Mouse (Mus musculus): ENCODE results near the gene Unc5cl. TPM values are rescaled to one million over a fixed set of nuclear protein-coding genes. Genes with fewer than 3 reads are reported as not detected.
"Not testable (repeated sequence)": the region's sequence is repeated elsewhere in the genome, so short reads cannot be mapped to it uniquely, and the experiment has no call there.

Unc5cl gene
- polyA plus RNA-seq, 2 experiments from 2014 or later, result 23.7 to 26.3 TPM

DNA sequence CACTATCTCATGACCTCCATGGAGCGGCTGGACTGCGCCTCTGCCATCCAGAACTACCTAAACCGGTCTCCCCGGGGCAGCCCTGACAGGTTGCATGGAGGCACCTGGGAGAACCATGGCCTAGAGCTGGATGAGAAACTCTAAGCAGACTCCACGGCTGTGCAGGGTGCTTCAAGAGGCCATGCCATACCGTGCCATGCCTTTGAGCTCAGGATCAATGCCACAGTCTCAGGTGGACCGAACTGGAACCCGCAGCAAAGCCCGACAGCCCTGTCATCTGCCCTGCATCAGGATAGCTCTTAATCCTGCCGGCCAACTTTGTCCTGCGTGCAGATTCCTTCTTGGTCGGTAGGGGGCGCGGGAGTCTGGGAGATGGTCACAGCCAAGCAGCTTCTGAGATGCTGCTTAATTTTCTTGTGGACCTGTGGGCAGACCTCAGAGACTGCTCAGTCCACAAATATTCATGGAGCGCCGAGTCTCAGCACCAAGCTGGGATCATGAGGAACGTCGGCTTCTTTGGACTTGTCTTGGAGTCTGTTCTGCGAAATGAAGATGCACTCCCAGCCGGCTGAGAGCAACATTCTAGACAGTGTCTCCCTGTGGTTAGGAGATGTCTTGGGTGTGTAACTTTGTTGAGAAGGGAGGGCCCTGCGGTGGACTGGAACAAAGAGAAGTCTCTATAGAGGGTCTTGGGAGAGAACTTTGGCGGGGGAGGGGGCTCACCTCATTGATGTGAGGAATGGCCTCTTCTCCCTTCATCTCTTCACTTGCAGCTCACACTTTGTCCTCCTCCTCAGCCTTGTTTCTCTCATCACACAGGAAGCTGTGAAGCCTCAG is 12.9 kb downstream of the Unc5cl start:
- peak; percentile 64 for ATAC-seq

DNA sequence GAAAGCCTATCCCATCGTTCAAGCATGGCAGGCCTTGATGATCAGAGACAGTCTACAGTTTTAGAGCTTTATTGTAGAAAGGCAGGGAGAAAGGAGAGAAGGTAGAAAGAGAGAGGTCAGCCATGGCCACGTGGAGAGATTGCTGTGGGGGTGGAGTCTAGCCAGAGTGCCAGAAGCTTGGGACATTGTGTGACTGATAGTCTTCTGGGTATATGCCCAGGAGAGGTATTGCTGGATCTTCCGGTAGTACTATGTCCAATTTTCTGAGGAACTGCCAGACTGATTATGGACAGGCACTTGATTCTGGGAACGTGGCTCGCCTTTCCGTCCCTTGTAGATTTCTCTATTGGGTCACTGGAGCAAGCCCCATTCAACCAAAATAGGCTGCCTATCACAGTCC is 19.6 kb downstream of the Unc5cl start:
- not testable (repeated sequence) for ATAC-seq

DNA sequence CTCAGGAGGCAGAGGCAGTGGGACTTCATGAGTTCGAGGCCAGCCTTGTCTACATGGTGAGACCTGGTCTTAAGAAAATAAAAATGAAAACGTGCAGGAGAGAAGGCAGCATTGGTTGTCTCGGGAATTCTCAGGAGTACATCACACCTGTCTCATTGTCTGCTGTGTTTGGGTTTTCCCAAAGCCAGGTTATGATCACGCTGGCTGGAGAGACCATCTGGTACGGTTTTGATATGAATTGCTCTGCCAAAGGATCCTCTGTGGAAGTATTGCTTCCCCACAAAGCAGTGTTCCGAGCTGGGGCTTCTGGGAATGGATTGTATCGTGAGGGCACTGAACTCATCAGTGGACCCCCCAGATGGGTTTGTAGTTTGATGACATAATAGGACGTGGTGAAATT is 20.7 kb downstream of the Unc5cl start:
- no peak for ATAC-seq

DNA sequence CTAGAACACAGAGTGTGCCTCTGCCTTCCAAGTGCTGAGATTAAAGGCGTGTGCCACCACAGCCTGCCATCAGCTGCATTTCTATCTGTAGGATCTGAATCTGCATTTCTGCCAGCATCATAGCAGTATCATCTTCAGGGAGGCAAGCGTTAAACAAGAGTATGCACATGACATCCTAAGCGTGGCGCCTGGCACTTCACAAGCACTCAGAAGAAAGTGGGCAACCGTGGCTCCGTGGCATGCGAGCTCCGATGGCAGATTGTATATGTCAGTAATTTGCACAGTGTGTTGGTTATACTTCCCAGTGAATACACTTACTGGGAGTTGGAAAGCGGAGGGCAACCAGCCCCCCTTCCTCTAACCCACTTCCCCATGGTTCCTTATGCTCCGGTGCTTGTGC is 25.3 kb downstream of the Unc5cl start:
- no peak for ATAC-seq

DNA sequence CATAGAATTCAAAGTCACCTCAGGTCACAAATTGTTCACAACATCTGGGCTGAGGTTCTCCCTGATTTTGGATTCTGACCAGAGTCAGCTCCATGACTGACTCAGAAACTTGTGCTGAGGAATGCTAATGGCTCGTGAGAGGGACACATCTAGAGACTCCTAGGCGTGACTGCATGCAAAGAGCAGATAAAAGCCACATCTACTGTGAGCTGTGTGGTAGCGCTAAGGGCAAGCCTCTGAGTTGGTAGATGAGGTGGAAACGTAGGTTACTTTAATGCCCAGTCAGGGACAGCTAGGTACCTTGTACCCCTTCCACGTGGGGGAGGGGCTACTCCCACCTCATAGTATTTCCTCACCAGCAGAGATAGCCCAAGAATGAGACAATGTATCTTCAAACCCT is 29.1 kb downstream of the Unc5cl start:
- no peak for ATAC-seq

DNA sequence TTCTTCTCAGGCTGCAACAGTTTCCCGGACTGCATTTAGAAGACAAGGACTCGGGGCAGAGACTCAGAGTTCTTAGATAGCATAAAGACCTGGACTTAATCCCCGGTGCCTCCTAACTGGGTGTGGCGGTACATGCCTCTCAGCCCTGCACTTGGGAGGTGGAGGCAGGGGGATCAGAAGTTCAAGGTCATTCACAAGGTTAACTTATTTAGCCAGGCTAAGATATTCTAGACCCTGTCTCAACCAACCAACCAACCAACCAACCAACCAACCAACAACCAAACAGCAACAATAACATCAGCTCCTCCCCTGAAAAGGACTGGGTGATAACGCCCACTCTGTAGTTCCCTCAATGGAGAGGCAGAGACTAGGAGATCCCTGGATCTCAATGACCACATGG is 29.5 kb downstream of the Unc5cl start:
- no peak for ATAC-seq

DNA sequence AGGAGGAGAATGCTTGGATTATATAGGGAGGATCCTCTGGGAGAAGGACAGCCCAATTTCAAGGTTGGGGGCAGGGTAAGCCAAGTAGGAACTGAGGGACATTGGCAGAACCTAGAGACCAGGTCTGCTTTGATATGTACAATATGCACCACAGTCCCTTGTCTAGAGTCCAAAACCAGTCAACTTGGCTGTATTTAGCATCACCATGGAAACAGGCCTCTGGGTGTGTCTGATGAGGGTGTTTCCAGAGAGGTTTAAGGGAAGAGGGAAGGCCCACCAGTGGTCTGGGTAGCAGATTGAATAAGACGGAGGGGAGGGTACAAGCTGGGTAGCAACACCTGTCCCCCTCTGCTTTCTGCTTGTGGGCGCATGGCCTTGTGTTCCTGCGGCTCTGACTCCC is 34.8 kb downstream of the Unc5cl start:
- ATAC-seq, result no peak

DNA sequence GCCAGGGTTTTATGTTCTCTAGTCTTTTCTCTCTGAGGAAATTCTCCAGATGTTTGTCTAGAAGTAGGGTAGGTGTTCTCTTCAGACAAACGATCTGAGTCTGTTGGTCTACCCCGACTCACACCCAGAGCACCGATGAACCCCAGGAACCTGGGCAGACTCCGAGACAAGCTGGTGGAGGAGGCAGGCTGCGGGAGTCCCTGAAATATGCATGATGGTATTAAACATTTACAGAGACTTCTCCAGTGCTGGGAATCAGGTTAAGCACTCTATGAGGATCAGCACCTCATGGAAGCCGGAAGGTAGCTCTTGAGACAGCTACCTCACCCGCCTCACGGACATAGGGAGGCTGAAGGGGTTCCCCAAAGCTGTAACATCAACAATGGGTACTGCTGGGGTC is 37.9 kb downstream of the Unc5cl start:
- ATAC-seq, result no peak

DNA sequence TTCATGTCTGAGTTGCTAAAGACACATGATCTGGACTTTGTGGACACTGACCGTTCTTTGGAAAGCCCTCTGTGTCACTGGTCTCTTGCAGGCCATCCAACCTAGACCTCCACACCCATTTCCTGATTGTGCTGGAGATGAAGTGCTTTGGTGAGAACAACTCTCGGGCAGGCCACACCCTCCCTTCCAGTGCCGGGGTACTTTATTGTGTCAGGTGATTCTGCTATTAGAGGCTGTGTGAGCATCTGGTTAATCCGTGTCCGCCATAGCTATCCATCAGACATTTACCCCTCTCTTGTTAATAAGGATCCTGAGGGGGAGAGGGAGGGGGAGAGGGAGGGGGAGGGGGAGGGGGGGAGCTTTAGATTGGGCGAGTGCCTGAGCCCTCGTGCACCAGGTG is 38.9 kb downstream of the Unc5cl start:
- ATAC-seq, result no peak

DNA sequence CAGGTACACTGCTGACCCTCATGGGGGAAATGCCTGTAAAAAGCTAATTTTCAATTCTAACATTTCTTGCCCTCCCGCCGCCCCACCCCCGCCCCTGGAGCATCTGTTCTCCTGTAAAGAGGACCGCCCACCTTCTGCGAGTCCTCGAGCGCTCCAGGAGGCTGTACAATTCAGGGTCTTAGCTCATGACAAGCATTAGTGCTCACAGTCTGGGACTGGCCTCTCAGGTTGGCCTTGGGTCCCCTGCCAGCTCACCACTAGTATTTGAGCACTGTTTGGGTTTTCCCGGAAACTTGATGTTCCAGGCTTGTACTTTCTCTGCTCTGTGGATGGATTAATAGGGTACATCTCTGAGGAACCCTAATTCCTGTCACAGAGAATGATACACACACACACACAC is 39.3 kb downstream of the Unc5cl start:
- ATAC-seq, result no peak

DNA sequence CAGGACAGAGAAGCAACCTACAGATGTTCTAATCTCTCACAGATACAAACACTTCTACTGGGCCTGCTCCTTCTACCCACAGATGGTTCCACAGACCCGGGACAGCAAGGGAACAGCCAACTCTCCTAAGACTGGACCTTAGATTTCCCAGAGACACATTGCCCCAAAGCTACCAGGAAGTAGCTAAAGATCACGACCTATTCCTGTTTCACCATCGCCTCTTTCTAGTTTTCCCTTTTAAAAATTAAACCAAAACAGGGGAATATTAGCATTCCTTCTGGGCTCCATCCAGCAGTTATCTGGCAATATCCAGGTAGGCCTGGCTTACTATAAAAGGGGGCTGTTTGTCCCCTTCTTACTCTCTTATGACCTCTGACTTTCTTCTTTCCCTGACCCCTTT is 43.3 kb downstream of the Unc5cl start:
- ATAC-seq, result no peak

DNA sequence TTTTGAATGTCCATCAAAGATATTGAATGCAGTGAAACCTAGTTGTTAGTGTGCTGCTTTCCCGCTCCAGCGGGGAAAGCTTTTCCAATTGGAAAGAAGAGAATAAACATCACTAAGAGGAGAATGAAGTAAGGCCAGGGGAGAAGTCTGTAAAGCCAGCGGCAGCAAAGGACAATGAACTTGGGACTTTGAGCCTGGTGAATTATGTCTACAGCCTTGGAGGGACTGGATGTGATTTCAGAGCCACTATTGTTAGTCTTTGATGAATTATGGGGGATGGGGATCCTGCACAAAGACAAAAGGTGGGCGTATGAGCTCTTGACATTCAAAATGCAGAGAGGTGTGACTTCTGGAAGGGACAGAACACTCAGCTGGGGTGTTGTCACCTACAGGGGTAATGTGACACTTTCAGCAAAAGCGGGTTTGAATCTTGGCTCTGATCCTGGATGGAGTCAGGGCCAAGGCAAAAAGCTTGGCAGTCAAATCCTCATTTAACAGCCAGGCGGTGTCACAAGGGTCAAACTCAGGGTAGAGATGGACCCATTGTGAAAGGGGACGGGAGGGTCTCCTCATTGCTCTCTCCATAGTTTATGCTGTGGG is 46.2 kb downstream of the Unc5cl start:
- ATAC-seq, result no peak

DNA sequence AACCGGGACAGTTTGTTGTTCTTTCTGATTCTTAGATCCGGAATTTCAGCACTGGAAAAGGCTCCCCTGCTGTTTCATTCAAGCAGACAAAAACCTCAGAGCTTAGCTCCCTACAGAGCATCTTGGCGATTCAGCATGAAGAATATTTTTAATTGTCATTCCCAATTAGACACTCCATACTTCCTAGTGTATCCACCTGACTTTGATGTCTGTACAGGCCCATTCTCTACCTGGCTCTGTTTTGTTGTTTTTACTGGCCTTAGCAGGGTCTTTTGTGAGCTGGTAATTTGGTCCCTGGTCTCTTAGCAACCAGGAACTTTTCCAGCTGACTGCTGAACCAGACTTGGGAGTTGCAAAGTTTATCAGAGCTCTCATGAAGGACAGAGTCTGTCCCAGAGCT is 50.3 kb downstream of the Unc5cl start:
- ATAC-seq, result no peak

DNA sequence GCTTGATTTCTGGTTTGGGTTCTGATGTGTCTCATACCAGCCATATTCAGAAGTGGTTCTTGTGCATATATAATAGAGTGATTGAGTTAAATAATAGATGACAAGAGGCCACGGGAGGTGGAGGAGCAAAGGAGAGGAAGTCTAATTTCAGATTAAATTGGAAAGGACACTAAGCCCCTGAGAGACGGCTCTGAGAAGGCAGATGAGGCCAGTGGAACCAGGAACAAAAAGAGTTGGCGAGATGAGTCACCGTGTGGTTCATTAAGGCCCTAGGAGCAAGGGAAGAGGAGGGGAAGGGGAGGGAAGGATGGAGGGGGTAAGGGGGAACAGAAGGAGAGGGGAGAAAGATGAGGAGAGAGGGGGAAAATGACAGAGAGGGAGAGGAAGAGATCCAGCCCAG is 52.3 kb downstream of the Unc5cl start:
- ATAC-seq, result no peak

DNA sequence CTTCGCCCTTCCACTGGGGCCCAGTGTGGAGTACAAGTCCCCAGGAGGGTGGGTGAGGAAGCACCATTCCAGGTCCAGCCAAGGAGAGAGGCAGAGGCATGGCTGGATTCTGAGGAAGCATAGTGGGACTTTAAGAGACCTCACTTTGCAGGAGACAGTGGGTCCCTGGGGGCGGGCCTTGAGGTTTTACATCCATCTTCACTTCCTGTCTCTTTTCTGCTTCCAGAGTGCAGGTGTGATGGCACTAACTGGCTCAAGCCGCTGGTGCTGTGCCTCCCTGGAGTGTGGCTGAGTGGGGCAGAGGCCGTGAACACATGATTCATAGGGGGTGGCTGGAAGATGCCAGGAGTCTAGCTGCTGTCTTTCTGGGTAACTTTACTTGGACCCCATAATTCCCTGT is 54.9 kb downstream of the Unc5cl start:
- no peak for ATAC-seq

DNA sequence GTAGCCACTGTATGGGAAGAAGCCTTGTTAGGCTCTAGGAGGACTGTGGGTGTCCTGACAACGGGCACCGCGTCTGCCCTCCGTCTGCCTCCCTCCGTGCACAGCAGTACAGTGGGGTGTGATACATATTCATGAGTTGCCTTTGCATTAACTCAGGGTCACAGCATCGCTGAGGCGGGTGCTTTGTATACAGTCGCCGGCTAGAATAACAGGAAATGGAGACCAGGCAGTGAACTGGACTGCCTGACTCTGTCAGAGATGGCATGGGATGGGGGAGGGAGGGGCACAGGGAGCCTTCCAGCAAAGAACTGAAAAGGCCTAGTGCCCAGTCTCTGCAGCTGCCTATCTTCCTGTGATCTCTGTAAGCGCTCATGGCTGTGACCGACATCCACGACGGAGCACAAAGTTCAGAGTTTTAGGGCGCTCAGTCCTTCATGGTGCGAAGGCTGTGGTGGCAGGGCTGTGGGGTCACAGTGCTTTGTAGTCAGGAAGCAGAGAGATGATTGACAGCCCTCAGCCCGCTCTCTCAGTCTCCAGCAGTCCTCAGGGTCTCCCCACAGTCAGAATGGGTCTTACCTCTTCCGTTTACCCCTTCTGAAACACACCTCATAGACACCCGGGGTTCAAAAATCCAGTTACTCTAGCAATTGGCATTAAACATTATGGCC is 58.0 kb downstream of the Unc5cl start:
- ATAC-seq, result no peak

DNA sequence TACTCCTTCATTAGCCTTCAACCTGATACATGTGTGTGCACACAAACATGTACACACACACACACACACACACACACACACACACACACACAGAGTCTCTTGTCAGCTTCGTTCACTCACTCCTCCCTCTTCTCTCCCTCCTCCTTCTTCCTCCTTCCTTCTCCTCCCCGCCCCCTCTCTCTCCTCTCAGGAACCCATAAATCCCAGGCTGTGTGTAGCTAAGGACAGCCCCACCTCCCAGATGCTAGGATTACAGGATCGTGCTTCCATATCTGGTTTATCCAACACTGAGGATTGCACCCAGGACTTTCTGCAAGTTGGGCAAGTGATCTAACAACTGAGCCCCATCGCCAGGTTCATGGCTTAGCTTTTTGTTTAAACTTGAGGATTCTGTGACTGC is 59.9 kb downstream of the Unc5cl start:
- no peak for ATAC-seq

DNA sequence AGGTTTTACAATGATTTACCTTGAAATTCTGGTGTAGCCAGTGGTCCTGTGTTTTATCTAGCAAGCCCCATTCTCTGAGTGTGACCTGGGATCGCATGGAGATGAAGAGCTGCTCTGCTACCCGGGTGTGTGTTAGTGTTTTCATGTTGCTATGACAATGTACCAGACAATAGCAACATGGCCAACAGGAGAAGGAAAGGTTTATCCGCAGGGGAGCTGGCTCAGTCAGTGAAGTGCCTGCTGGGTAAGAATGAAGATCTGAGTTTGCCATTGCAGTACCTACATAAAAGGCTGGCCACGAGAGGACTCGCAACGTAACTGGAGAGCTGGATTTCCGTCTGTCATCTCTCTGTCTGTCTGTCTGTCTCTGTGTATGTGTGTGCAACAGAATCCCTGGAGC is 64.3 kb downstream of the Unc5cl start:
- no peak for ATAC-seq

DNA sequence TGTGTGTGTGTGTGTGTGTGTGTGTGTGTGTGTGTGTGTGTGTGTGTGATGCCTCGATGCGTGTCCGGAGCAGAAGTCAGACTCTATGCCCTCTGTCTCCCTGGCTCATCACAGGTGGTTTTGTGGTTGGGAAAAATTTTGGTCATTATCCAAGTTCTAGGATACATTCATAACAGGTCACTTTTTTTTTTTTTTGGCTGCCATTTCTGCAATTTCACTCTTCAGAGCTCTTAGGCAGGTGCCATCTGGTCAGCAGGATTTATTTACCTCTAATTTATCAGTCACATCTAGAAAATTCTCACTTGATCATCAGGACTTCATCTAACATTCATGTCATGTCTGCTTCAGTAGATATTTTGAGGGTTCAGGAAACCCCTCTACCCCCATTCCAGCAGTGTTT is 65.7 kb downstream of the Unc5cl start:
- ATAC-seq, result no peak

DNA sequence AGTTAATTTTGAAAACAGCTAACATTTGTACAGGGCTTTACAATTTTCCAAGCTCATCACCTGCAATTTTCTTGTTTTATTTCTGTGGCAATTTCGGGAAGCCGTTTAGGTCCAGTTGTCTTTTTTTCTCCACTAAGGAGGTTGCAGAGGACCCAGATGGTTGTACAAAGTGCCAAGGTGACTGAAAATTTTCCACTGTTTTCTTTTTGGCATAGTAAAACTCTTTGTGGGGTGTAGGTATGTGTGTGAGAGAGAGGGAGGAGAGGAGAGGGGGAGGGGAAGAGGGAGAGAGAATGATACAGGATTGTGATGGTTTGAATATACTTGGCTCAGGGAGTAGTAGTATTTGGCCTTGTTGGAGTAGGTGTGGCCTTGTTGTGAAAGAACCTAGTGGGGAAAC is 68.4 kb downstream of the Unc5cl start:
- no peak for ATAC-seq

DNA sequence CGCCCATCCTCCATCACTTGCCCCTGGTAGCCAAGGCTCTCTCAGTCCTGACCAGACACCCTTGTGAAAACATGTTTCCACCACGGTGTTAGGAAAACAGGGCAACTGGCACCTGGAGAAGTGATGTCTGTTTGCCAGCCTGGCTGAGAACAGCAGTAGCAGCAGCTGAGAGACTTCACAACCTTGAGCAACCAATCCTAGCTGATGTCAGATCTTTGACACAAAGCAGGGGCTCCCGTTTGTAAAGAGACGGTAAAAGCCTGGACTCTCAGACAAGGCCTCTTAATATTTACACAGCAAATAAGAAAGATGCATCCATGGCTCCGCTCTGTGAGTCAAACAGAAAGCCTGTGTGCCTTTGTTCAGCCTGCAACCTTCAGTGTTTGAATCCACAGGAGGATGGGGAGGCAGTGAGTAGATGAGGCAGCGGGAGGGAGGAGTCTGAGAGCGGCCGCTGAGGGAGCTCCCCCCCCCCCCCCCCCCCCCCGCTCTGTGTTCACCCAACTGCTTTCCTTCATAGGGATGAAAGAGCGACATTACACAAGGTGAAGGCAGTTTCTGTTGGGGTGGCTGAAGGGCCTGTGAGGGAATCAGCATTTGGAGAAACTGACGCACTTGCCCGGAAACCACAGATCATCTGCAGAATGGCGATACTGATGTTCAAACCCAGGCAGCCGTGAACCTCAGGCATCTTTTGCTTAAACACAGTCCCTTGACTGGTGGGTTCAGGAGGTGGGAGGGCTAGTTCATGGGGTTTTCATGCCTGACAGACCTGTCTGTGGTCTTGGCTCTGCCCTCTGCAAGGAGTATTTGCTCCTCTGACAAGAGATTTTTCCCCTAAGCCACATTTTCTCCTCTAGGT is 79.4 kb downstream of the Unc5cl start:
- ATAC-seq, result no peak

DNA sequence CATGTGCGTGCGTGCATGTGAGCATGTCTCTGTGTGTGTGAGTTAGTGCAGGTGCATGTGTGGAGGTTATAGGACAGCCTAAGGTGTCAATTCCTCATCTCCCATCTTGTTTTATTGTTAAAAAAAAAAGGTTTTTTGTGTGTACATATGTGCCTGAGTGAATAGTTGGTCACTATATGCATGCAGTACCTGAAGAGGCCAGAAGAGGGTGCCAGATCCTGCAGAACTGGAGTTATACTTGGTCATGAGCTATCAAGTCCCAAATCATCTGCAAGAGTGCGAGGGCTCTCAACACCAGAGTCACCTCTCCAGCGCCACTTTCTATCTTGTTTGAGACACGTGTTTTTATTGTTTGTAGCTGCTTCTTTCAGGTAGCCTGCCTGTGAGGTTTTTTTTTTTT is 83.6 kb downstream of the Unc5cl start:
- ATAC-seq, result no peak

DNA sequence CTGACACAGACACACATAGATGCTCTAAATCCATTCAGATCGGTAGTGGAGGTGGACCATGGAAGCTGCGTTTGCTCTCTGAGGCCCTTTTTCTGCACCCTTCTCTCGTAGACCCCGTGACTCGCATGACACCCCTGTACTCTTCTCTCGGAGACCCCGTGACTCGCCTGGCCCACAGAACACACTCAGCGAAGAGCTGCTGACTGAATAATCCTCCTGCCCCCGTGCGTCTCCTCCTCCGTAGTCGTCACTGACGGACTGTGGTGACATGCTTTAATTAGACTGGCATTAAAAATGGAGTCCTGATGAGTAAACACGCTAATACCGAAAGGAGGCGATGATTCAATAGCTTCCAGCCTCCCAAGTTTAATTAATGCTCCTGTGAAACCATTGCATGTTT is 84.6 kb downstream of the Unc5cl start:
- no peak for ATAC-seq
